7 mouse cellular contexts compared by ENCODE assay signal in genomic region chr2:91929936-91930335, GRCm38 (mm10). TPM values are rescaled to one million over a fixed set of nuclear protein-coding genes. Genes with fewer than 3 reads are reported as not detected.
DNase-seq lines count a peak whose midpoint lies in the region; ATAC-seq and TF ChIP-seq lines count a peak whose summit lies in the region.

No protein-coding gene starts in this region.

- WGBS in heart, embryonic 12.5 days: 6% methylated on average over 12 of the region's 12 CpGs
- 11% methylated on average over 12 of the region's 12 CpGs for WGBS in kidney, embryonic 16.5 days
- WGBS in stomach, postnatal 0 days: 23% methylated on average over 11 of the region's 12 CpGs

- no peaks in the 10 kb centered on the region for H3K9me3 ChIP-seq in E14TG2a.4 (ENCODE audit: low read length)
- no peaks in the 10 kb centered on the region for H3K9me3 ChIP-seq in heart, embryonic 12.5 days (replicated peaks)
- H3K9me3 ChIP-seq in kidney, embryonic 16.5 days (ENCODE audit: low read length): no peaks in the 10 kb centered on the region
- no peaks in the 10 kb centered on the region for H3K9me3 ChIP-seq in stomach, postnatal 0 days (ENCODE audit: control insufficient read depth, low read length)

- peak; percentile 70 for TF ChIP-seq CTCF in E14TG2a.4 (conservative IDR thresholded peaks at IDR 0.05; ENCODE audit: low read length)
- peak; percentile 84 for TF ChIP-seq CTCF in stomach, postnatal 0 days (IDR thresholded peaks at IDR 0.05; ENCODE audit: low read depth)

- no peak overlapping the region for H3K27ac ChIP-seq in heart, embryonic 12.5 days (ENCODE audit: poor library complexity, severe bottlenecking)
- H3K27ac ChIP-seq in kidney, embryonic 16.5 days (ENCODE audit: low read length): no peak overlapping the region
- no peak overlapping the region for H3K27ac ChIP-seq in stomach, postnatal 0 days (replicated peaks)

- TF ChIP-seq EP300 in stomach, postnatal 0 days (optimal IDR thresholded peaks at IDR 0.05): no peak

- H3K4me2 ChIP-seq in heart, embryonic 12.5 days: peak overlapping the region; percentile 68
- peak overlapping the region; percentile 77 for H3K4me2 ChIP-seq in kidney, embryonic 16.5 days (replicated peaks; ENCODE audit: low read depth, low read length)
- H3K4me2 ChIP-seq in stomach, postnatal 0 days (replicated peaks; ENCODE audit: low read depth): peak overlapping the region; percentile 64

- peak; percentile 68 for DNase-seq in 3T3-L1 (ENCODE audit: low read depth, low spot score)
- DNase-seq in cerebellum, postnatal 14 days: peak; percentile 89 to 92
- DNase-seq in lung, postnatal 36 days: peak; percentile 80
- DNase-seq in stomach, postnatal 0 days (ENCODE audit: low spot score): peak; percentile 68

- H3K4me3 ChIP-seq in E14TG2a.4 (replicated peaks; ENCODE audit: low read length): peak overlapping the region; percentile 86
- peak overlapping the region; percentile 62 for H3K4me3 ChIP-seq in heart, embryonic 12.5 days
- peak overlapping the region; percentile 82 for H3K4me3 ChIP-seq in kidney, embryonic 16.5 days (ENCODE audit: low read length)
- no peak overlapping the region for H3K4me3 ChIP-seq in stomach, postnatal 0 days (ENCODE audit: low read depth, low read length)

- H3K36me3 ChIP-seq in E14TG2a.4 (ENCODE audit: insufficient read depth, low read length): peaks cover 22% of the 10 kb centered on the region
- peaks cover 22% of the 10 kb centered on the region for H3K36me3 ChIP-seq in heart, embryonic 12.5 days
- H3K36me3 ChIP-seq in kidney, embryonic 16.5 days (ENCODE audit: insufficient read depth, low read length): peaks cover 3% of the 10 kb centered on the region; the same call in 1 of the 2 replicates
- peaks cover 3% of the 10 kb centered on the region for H3K36me3 ChIP-seq in stomach, postnatal 0 days (ENCODE audit: control insufficient read depth, insufficient read depth, low read length)

- peaks cover 87% of the 10 kb centered on the region for H3K4me1 ChIP-seq in E14TG2a.4 (replicated peaks; ENCODE audit: low read depth, low read length)
- peaks cover 53% of the 10 kb centered on the region for H3K4me1 ChIP-seq in heart, embryonic 12.5 days (replicated peaks)
- H3K4me1 ChIP-seq in kidney, embryonic 16.5 days (ENCODE audit: insufficient read depth, low read length): peaks cover 40% of the 10 kb centered on the region
- H3K4me1 ChIP-seq in stomach, postnatal 0 days (replicated peaks; ENCODE audit: control insufficient read depth, insufficient read depth): peaks cover 5% of the 10 kb centered on the region

- no peak for ATAC-seq in heart, embryonic 12.5 days (ENCODE audit: insufficient number of reproducible peaks, low FRiP score)
- ATAC-seq in kidney, embryonic 16.5 days (ENCODE audit: low FRiP score, low TSS enrichment): no peak
- ATAC-seq in stomach, postnatal 0 days (ENCODE audit: low FRiP score, low TSS enrichment): peak; percentile 33; the same call in 1 of the 2 replicates

- H3K9ac ChIP-seq in heart, embryonic 12.5 days: peak overlapping the region; percentile 83
- peak overlapping the region; percentile 89 for H3K9ac ChIP-seq in kidney, embryonic 16.5 days (replicated peaks; ENCODE audit: low read length)
- no peak overlapping the region for H3K9ac ChIP-seq in stomach, postnatal 0 days (ENCODE audit: low read length)

- H3K27me3 ChIP-seq in E14TG2a.4 (ENCODE audit: insufficient read depth, low read length): peaks cover 42% of the 10 kb centered on the region
- H3K27me3 ChIP-seq in heart, embryonic 12.5 days (replicated peaks): peaks cover 15% of the 10 kb centered on the region
- no peaks in the 10 kb centered on the region; the same call in 1 of the 2 replicates for H3K27me3 ChIP-seq in kidney, embryonic 16.5 days (ENCODE audit: insufficient read depth, low read length)
- no peaks in the 10 kb centered on the region for H3K27me3 ChIP-seq in stomach, postnatal 0 days (ENCODE audit: control insufficient read depth, insufficient read depth, low read length)

RNA-seq across cellular contexts. Expression of gene Mdk, which starts 2.2 kb away (rescaled TPM):
- 724 and 730 TPM in 2 replicates for polyA plus RNA-seq in heart, embryonic 12.5 days (2016; fragmentation: Nextera tagmentation; extraction: Ambion mirVana)
- 1,159 and 1,184 TPM in 2 replicates for polyA plus RNA-seq in kidney, embryonic 16.5 days (2015; fragmentation: Nextera tagmentation; extraction: Ambion mirVana)
- polyA plus RNA-seq in stomach, postnatal 0 days (2015; fragmentation: Nextera tagmentation; extraction: Ambion mirVana): 157 and 170 TPM in 2 replicates

RNA-seq across cellular contexts. Expression of gene Chrm4, which starts 2.9 kb away (rescaled TPM):
- polyA plus RNA-seq in heart, embryonic 12.5 days (2016; fragmentation: Nextera tagmentation; extraction: Ambion mirVana): 0.15 TPM in 1 of 2 replicates, not detected in the other
- polyA plus RNA-seq in kidney, embryonic 16.5 days (2015; fragmentation: Nextera tagmentation; extraction: Ambion mirVana): 0.11 and 0.19 TPM in 2 replicates
- polyA plus RNA-seq in stomach, postnatal 0 days (2015; fragmentation: Nextera tagmentation; extraction: Ambion mirVana): 0.08 and 0.16 TPM in 2 replicates

RNA-seq across cellular contexts. Expression of gene Gm9821, which starts 15.6 kb away (rescaled TPM):
- 3.2 and 4.0 TPM in 2 replicates for polyA plus RNA-seq in heart, embryonic 12.5 days (2016; fragmentation: Nextera tagmentation; extraction: Ambion mirVana)
- 0.27 and 0.71 TPM in 2 replicates for polyA plus RNA-seq in kidney, embryonic 16.5 days (2015; fragmentation: Nextera tagmentation; extraction: Ambion mirVana)
- polyA plus RNA-seq in stomach, postnatal 0 days (2015; fragmentation: Nextera tagmentation; extraction: Ambion mirVana): 0.13 and 0.15 TPM in 2 replicates

RNA-seq across cellular contexts. Expression of gene Dgkz, which starts 45.7 kb away (rescaled TPM):
- polyA plus RNA-seq in heart, embryonic 12.5 days (2016; fragmentation: Nextera tagmentation; extraction: Ambion mirVana): 43.8 and 48.8 TPM in 2 replicates
- 52.0 and 52.1 TPM in 2 replicates for polyA plus RNA-seq in kidney, embryonic 16.5 days (2015; fragmentation: Nextera tagmentation; extraction: Ambion mirVana)
- polyA plus RNA-seq in stomach, postnatal 0 days (2015; fragmentation: Nextera tagmentation; extraction: Ambion mirVana): 18.6 and 23.2 TPM in 2 replicates
